Mouse (Mus musculus) C2C12 (cell line): ENCODE data around the gene Cyp4f37.

Experiments used
- CTCF ChIP-seq: IDR thresholded peaks from one replicate; pipeline ENCODE4 v1.5.1; 2011; ENCODE audit not compliant: control insufficient read depth, insufficient read depth, insufficient read length
- MAX ChIP-seq: IDR thresholded peaks from one replicate; pipeline ENCODE4 v1.6.1; 2011; ENCODE audit warnings: mild to moderate bottlenecking, control low read depth
- MYOD1 ChIP-seq: IDR thresholded peaks from one replicate; pipeline ENCODE4 v1.6.1; 2011; ENCODE audit warnings: low read depth; ENCODE audit not compliant: control insufficient read depth, insufficient read length
- USF1 ChIP-seq: IDR thresholded peaks from one replicate; pipeline ENCODE4 v1.6.1; 2011; ENCODE audit warnings: low read depth, mild to moderate bottlenecking, control low read depth, moderate library complexity

GRCm38 (mm10) chr17:32657041-32657440 is 35.9 kb downstream of the Cyp4f37 start:
- no peak for TF ChIP-seq MAX
- no peak for TF ChIP-seq CTCF
- TF ChIP-seq USF1: no peak
- TF ChIP-seq MYOD1: peak; percentile 31
